Mouse (Mus musculus): ENCODE measurements around the gene Polr2b.

GRCm38 (mm10) chr5:77380321-77380901 lies 70.5 kb downstream of the Polr2b start:
- TF ChIP-seq CTCF (conservative IDR thresholded peaks at IDR 0.05; ENCODE audit: insufficient read depth, insufficient read length, low read depth, low read length) = no peak
- TF ChIP-seq POLR2A (IDR thresholded peaks at IDR 0.05; ENCODE audit: low read depth, low read length) = no peak

All from kidney, adult 2 months (tissue).